Mouse (Mus musculus): ENCODE results near the gene 2210016F16Rik. TPM values are rescaled to one million over a fixed set of nuclear protein-coding genes. Genes with fewer than 3 reads are reported as not detected.
"Not testable (repeated sequence)": the region's sequence is repeated elsewhere in the genome, so short reads cannot be mapped to it uniquely, and the experiment has no call there.

The 2210016F16Rik gene
- polyA plus RNA-seq, 1 experiment from 2014 or later: 30.4 TPM

DNA sequence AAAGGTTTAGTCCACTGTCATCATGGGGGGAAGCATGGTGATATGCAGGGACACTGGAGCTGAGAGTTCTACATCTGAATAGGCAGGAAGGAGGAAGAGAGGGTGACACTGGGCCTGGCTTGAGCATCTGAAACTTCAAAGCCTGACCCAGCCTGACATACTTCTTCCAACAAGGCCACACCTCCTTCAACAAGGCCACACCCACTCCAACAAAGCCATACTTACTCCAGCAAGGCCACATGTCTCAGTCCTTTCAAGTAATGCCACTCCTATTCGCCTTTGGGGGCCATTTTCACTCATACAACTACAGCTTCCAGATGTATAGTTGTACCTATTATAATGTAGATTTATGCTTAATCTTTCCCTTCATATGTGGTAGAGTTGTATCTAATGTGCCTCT lies 17.4 kb downstream of the 2210016F16Rik start:
- no peak overlapping the region for H3K4me3 ChIP-seq
- H3K27me3 ChIP-seq (ENCODE audit: insufficient read depth, poor library complexity, severe bottlenecking): no peaks in the 10 kb centered on the region
- no peak for DNase-seq (ENCODE audit: low spot score)
- H3K36me3 ChIP-seq: no peaks in the 10 kb centered on the region
- no peak overlapping the region for H3K27ac ChIP-seq
- H3K4me1 ChIP-seq (replicated peaks): no peaks in the 10 kb centered on the region
- WGBS: 77% methylated on average over 1 of the region's 1 CpGs
- H3K9me3 ChIP-seq: no peaks in the 10 kb centered on the region

DNA sequence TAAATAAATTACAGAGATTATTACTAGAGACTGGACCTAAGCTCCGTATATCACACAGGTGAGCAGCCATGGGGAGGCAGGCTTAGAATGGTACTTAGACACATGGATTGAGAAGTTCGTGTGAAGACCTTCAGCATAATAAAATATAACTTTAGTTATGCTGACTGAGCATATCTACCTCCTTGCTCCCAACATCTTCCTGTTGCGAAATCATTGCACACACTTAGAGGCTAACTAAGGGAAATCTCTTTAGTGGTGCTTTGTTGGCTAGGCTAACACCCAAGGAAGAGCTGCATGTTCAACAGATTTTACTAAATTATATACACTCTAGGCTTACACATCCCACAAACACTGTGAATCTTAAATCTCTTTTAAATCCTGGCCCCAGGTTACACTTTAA lies 18.7 kb downstream of the 2210016F16Rik start:
- Histone ChIP-seq H3K4me3 (no peak overlapping the region), H3K4me1 (replicated peaks) (no peaks in the 10 kb centered on the region), H3K36me3 (no peaks in the 10 kb centered on the region), H3K27ac (no peak overlapping the region), H3K9me3 (no peaks in the 10 kb centered on the region), H3K27me3 (ENCODE audit: insufficient read depth, poor library complexity, severe bottlenecking) (no peaks in the 10 kb centered on the region)
- WGBS: 90% methylated on average over 3 of the region's 3 CpGs
- no peak for DNase-seq (ENCODE audit: low spot score)

DNA sequence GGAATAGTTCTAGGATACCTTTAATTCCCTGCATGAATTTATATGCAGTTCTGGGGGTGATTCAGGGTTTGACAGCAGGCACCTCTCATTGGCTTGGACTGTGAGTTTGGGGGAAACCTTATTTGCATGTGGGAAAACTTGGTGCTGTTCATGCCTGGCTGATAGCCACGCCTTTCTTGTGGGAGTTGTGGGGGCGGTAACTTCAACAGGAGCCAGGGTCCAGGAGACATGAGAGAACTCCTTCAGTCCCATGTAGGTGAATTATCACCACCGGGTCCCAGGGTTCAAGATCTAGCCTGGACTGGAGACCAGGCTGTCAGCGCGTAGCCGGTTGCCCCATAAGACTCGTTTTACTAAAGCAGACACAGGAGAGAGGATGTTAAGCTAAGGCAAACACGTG lies 19.8 kb downstream of the 2210016F16Rik start:
- not testable (repeated sequence) for DNase-seq (ENCODE audit: low spot score); H3K9me3 ChIP-seq; H3K4me3 ChIP-seq; H3K4me1 ChIP-seq (replicated peaks); H3K27me3 ChIP-seq (ENCODE audit: insufficient read depth, poor library complexity, severe bottlenecking); H3K27ac ChIP-seq; H3K36me3 ChIP-seq
- WGBS: 84% methylated on average over 8 of the region's 8 CpGs

DNA sequence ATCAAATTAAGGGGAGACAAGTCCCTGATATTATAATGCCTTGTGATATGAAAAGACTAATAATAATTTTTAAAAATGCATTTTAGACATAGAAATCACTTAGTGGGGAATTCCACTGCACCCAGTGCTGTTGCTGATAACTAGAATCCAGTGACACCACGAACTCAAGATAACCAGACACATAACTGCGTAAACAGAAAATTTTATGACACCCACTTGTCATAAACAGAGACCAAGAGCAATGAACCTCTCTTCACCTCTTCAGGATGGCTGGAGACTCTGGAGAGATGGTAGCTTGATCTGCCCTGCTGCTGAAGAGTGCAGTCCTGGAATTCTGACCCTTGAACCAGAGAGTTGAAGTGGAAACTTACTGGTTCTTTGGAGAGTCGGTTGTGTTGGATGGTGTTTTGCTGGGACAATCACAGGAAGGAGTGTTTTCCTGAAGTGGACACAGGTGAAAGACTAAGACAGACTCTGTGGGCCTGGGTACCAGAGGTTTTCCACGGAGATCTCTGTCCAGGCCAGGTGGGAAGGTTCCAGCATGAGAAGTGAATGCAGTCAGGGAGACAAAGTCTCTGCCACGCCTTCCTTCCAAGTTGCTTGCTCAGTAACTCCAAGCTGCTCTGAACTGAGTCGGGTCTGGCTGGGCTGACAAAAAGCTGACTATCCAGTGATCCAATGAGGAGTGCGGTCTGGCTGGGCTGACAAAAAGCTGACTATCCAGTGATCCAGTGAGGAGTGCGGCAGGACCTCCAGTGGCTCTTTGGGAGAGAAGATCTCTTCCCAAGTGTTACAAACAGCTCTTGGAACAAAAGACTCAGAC lies 20.5 kb downstream of the 2210016F16Rik start:
- H3K4me1 ChIP-seq (replicated peaks): no peaks in the 10 kb centered on the region
- H3K27me3 ChIP-seq (ENCODE audit: insufficient read depth, poor library complexity, severe bottlenecking): no peaks in the 10 kb centered on the region
- H3K27ac ChIP-seq: no peak overlapping the region
- H3K4me3 ChIP-seq: no peak overlapping the region
- no peaks in the 10 kb centered on the region for H3K36me3 ChIP-seq
- no peak for DNase-seq (ENCODE audit: low spot score)
- no peaks in the 10 kb centered on the region for H3K9me3 ChIP-seq
- 79% methylated on average over 8 of the region's 8 CpGs for WGBS

DNA sequence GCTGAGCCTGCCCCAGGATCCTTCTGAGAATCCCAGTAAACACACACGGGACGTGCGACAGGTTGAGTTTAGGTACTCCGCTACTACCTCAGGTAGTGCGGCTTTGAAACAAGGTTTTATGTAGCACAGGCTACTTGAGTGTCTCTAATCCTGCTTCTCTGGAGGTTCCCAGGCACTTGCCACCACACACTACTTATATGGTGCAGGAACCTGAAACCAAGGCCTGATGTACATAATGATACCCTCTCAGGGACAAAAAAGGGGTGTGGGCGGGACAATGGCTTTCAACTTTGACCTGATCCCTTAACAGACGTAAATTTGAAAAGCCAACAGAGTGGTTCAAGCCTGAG lies 25.7 kb downstream of the 2210016F16Rik start:
- peaks cover 11% of the 10 kb centered on the region; the same call in 1 of the 2 replicates for H3K4me1 ChIP-seq (replicated peaks)
- 6% methylated on average over 7 of the region's 7 CpGs for WGBS
- peaks cover 16% of the 10 kb centered on the region; the same call in 1 of the 2 replicates for H3K27me3 ChIP-seq (ENCODE audit: insufficient read depth, poor library complexity, severe bottlenecking)
- DNase-seq (ENCODE audit: low spot score): no peak
- peak overlapping the region; percentile 74 for H3K4me3 ChIP-seq
- no peaks in the 10 kb centered on the region for H3K36me3 ChIP-seq
- no peaks in the 10 kb centered on the region for H3K9me3 ChIP-seq
- no peak overlapping the region for H3K27ac ChIP-seq

DNA sequence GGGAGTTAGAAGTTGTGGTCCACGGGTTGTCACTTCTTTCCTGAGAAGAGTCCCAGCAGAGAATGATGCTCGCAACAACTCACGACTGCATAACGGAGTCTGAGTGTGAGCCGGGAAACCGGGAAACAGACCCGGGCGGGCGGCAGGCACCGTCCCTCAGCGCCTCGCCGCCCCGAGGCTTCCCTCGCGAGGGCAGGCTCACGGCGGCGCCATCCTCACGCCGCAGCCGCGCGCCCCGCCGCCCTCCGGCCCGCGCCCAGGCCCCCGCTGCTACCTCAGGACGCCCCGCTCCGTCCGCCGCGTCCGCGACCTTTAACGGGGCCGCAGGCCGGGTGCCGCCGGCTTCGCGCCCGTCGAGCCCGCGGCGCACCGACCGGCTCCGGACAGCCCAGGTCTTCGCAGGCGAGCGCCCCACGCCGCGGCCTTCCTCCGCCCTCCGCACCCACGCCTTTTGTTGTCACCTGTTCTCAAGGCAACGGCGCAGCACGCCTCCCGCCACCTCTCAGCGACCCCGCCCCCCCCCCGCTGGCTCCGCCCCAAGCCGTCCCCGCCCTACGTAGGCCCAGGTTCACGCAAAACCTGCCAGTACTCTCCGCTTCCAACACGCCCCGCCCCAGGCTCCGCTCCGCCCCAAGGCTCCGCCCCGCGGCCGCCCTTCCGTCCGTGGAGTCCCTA lies 26.3 kb downstream of the 2210016F16Rik start, which contains the start of gene Kif27:
Kif27 (minus strand) TSS at position 494 of the 675 bp plus-strand sequence.
- DNase-seq (ENCODE audit: low spot score): peak; percentile 89
- Histone ChIP-seq H3K9me3 (no peaks in the 10 kb centered on the region), H3K4me3 (peak within 1 kb of the TSS; percentile 74), H3K4me1 (replicated peaks) (peaks cover 11% of the 10 kb centered on the region; the same call in 1 of the 2 replicates), H3K36me3 (no peaks in the 10 kb centered on the region), H3K27me3 (ENCODE audit: insufficient read depth, poor library complexity, severe bottlenecking) (peaks cover 16% of the 10 kb centered on the region; the same call in 1 of the 2 replicates), H3K27ac (peak within 1 kb of the TSS; percentile 79)
- WGBS: under 1% methylated on average over 85 of the region's 85 CpGs

DNA sequence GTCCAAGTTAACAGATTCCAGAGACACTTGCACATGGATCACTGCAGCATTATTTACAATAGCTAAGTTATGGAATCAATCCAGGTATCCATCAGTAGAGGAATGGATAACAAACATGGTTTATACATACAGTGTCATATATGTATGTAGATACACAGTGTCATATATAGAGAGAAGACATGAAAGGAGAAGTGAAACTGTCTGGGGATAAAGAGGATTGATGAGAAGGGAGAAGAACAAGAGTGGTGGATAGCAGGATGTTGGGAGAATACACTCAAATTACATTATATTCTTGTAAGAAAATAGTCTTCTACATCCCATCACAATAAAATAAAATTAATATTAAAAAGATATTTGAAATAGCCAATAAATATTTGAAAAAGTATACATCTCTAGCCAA lies 32.0 kb downstream of the 2210016F16Rik start:
- Histone ChIP-seq H3K27ac (no peak overlapping the region), H3K4me3 (no peak overlapping the region), H3K9me3 (no peaks in the 10 kb centered on the region), H3K36me3 (no peaks in the 10 kb centered on the region), H3K27me3 (ENCODE audit: insufficient read depth, poor library complexity, severe bottlenecking) (peaks cover 11% of the 10 kb centered on the region; the same call in 1 of the 2 replicates), H3K4me1 (replicated peaks) (no peaks in the 10 kb centered on the region)
- no peak for DNase-seq (ENCODE audit: low spot score)

DNA sequence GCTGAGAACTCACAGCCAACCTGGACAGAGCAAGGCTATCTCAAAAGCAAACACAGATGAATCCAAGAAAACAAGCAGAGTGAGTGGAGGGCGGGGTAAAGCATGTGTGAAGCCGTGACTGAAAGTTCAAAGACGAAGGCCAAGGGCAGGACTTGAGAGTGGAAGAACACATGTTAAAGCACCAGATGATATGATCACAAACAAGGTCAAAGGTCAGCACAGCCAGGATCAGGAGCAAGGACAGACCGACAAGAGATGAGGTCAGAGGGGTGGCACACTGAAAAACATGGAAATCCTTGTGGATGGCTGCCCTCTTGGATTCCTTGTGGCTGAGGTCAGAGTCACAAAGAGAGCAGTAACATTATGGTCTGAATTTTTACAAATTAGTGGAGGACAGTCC lies 34.4 kb downstream of the 2210016F16Rik start:
- Histone ChIP-seq H3K27ac (no peak overlapping the region), H3K4me3 (no peak overlapping the region), H3K27me3 (ENCODE audit: insufficient read depth, poor library complexity, severe bottlenecking) (no peaks in the 10 kb centered on the region), H3K9me3 (no peaks in the 10 kb centered on the region), H3K4me1 (replicated peaks) (no peaks in the 10 kb centered on the region), H3K36me3 (no peaks in the 10 kb centered on the region)
- DNase-seq (ENCODE audit: low spot score): no peak
- WGBS: 68% methylated on average over 4 of the region's 4 CpGs

DNA sequence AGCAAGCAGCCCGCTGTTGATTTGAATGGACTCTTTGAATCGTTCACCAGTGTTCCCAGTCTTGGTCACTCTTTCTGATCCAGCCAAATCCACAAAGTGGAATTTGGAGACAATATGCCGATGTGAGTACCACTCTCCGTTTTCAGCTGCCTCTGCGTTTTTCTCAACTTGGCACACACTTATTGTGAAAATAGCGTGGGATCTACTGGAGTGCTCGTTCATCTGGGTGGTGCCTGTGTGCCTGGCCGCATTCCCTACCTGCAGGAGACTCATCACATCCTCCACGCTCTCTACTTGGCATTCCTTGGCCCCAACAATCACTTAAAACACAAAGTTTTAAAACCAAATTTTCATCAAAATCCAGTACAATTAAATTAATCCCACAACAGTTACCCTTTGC lies 40.5 kb downstream of the 2210016F16Rik start:
- Histone ChIP-seq H3K27me3 (ENCODE audit: insufficient read depth, poor library complexity, severe bottlenecking) (no peaks in the 10 kb centered on the region), H3K27ac (no peak overlapping the region), H3K4me3 (no peak overlapping the region), H3K36me3 (no peaks in the 10 kb centered on the region), H3K4me1 (replicated peaks) (no peaks in the 10 kb centered on the region), H3K9me3 (no peaks in the 10 kb centered on the region)
- no peak for DNase-seq (ENCODE audit: low spot score)
- 89% methylated on average over 9 of the region's 9 CpGs for WGBS

DNA sequence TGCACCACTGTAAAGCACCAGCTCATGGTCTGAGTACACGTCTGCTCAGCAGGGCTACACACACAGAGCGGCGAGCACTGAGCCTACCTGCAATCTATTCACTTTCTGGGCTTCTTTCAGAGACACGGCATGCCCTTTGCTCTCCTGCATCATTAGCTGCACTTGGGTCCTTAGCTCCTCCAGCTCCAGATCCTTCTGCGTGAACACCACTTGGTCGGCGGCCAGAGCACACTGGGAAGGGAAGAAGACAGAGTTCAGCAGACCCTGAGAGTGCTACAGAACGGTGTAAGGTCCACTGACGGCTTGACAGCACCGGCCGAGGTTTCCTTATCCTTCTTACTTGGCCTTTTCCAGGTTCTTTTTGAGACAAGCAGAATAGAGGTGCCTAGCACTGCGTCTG lies 47.6 kb downstream of the 2210016F16Rik start:
- Histone ChIP-seq H3K36me3 (no peaks in the 10 kb centered on the region), H3K4me3 (no peak overlapping the region), H3K9me3 (no peaks in the 10 kb centered on the region), H3K27me3 (ENCODE audit: insufficient read depth, poor library complexity, severe bottlenecking) (no peaks in the 10 kb centered on the region), H3K27ac (no peak overlapping the region), H3K4me1 (replicated peaks) (no peaks in the 10 kb centered on the region)
- 85% methylated on average over 12 of the region's 12 CpGs for WGBS
- no peak for DNase-seq (ENCODE audit: low spot score)

DNA sequence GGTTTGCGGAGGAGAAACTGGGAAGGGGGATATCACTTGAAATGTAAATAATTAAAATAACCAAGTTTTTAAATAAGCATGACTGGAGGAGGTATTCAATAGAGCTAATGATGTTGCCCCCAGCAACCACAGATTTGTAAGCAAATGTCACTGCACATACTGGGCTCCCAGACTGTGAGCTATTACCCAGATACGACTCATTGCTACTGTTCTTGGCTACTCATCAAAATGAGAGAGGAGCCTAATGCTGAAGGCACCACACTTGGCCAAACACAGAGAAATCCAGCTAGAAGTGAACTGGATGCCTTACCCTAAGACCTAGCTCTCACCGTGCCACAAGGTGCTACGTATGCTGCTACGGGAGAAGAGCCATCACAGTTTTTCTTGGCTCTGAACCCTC lies 50.9 kb downstream of the 2210016F16Rik start:
- Histone ChIP-seq H3K36me3 (no peaks in the 10 kb centered on the region), H3K4me3 (no peak overlapping the region), H3K27me3 (ENCODE audit: insufficient read depth, poor library complexity, severe bottlenecking) (no peaks in the 10 kb centered on the region), H3K27ac (no peak overlapping the region), H3K9me3 (no peaks in the 10 kb centered on the region), H3K4me1 (replicated peaks) (no peaks in the 10 kb centered on the region)
- WGBS: 95% methylated on average over 5 of the region's 5 CpGs
- no peak for DNase-seq (ENCODE audit: low spot score)
